Mouse (Mus musculus) liver, embryonic 11.5 days (tissue): ENCODE data around the gene Adgrg1. TPM values are rescaled to one million over a fixed set of nuclear protein-coding genes. Genes with fewer than 3 reads are reported as not detected.
A peak's percentile ranks its signal among the peaks of the same experiment; 100 is the strongest.

Experiments used
- ATAC-seq: fragments of 200-750 bp; cut with Nextera tagmentation; replicated peaks from 2 replicates; pipeline ENCODE4 v1.8.0; 2017; ENCODE audit warnings: moderate number of reproducible peaks, mild to moderate bottlenecking, moderate TSS enrichment, moderate library complexity; ENCODE audit not compliant: low FRiP score
- DNase-seq: peaks from one replicate; pipeline ENCODE4 v3.0.0-alpha.2; 2017; ENCODE audit warnings: low spot score
- H3K27ac ChIP-seq: fragments of 300-500 bp; sonication (generic); 2 replicates; pipeline ENCODE4 v1.5.1; 2014; ENCODE audit warnings: mild to moderate bottlenecking, low read depth, low read length, control low read depth
- H3K27me3 ChIP-seq: fragments of 300-500 bp; sonication (generic); replicated peaks from 2 replicates; pipeline ENCODE4 v1.6.1; 2014; ENCODE audit warnings: low read length, mixed read lengths; ENCODE audit not compliant: control insufficient read depth, insufficient read depth
- H3K36me3 ChIP-seq: fragments of 300-500 bp; sonication (generic); 2 replicates; pipeline ENCODE4 v1.6.1; 2014; ENCODE audit warnings: mild to moderate bottlenecking, low read length, moderate library complexity, mixed read lengths; ENCODE audit not compliant: control insufficient read depth, insufficient read depth
- H3K4me1 ChIP-seq: fragments of 300-500 bp; sonication (generic); replicated peaks from 2 replicates; pipeline ENCODE4 v1.6.1; 2014; ENCODE audit warnings: low read length, mixed read lengths; ENCODE audit not compliant: control insufficient read depth, insufficient read depth
- H3K4me2 ChIP-seq: fragments of 300-500 bp; sonication (generic); 2 replicates; pipeline ENCODE4 v1.6.1; 2014; ENCODE audit warnings: mild to moderate bottlenecking, control low read depth, moderate library complexity
- H3K4me3 ChIP-seq: fragments of 300-500 bp; sonication (generic); 2 replicates; pipeline ENCODE4 v1.5.1; 2014; ENCODE audit warnings: low read depth, low read length, control low read depth
- H3K9ac ChIP-seq: fragments of 300-500 bp; sonication (generic); 2 replicates; pipeline ENCODE4 v1.6.1; 2014; ENCODE audit warnings: low read depth, low read length, control low read depth
- H3K9me3 ChIP-seq: fragments of 300-500 bp; sonication (generic); 2 replicates; pipeline ENCODE4 v1.6.1; 2016; ENCODE audit warnings: low read length, inconsistent platforms, mixed read lengths; ENCODE audit not compliant: control insufficient read depth
- WGBS: fragments of 180-500 bp; shearing (Covaris S2); extraction: QIAGEN DNeasy Blood & Tissue Kit; methylation state at CpG from one replicate; pipeline ENCODE4 v1.1.7; 2014; 5-methylcytosine and 5-hydroxymethylcytosine counted together
- polyA plus RNA-seq: library from polyadenylated mRNA; unstranded; fragments of >200 nt; fragmentation: Nextera tagmentation; extraction: Ambion mirVana; gene quantifications from 2 replicates; pipeline ENCODE4 v1.2.1, GENCODE M21; 2014

Adgrg1 gene
- polyA plus RNA-seq, 1 experiment from 2014 or later, result 125 TPM

DNA sequence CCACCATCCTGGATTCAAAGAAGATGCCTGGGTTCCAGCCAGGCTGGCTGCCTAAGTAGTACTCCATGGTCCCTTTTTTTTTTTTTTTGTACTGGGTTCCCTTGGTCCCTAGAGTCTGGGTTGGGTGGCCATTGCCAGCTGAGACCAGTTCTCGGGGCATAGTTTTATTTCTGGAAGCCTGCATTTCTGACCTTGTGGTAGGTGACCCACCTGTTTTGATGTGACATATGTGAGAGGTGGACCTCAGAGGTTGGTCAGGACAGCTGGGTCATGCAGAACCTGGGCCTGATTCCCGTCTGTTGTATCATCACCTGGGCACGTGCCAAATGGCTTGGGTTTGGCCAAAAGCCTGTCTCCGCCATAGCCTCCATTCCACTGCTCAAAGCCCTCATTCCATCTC lies 15.2 kb downstream of the Adgrg1 start:
- H3K4me2 ChIP-seq, result peak overlapping the region; percentile 90
- ATAC-seq, result no peak
- no peaks in the 10 kb centered on the region for H3K27me3 ChIP-seq
- H3K27ac ChIP-seq, result no peak overlapping the region
- no peak for DNase-seq
- H3K4me3 ChIP-seq, result no peak overlapping the region; the same call in 1 of the 2 replicates
- H3K9me3 ChIP-seq, result no peaks in the 10 kb centered on the region
- WGBS, result 87% methylated on average over 4 of the region's 4 CpGs
- no peaks in the 10 kb centered on the region for H3K36me3 ChIP-seq
- H3K9ac ChIP-seq, result no peak overlapping the region
- peaks cover 82% of the 10 kb centered on the region for H3K4me1 ChIP-seq

DNA sequence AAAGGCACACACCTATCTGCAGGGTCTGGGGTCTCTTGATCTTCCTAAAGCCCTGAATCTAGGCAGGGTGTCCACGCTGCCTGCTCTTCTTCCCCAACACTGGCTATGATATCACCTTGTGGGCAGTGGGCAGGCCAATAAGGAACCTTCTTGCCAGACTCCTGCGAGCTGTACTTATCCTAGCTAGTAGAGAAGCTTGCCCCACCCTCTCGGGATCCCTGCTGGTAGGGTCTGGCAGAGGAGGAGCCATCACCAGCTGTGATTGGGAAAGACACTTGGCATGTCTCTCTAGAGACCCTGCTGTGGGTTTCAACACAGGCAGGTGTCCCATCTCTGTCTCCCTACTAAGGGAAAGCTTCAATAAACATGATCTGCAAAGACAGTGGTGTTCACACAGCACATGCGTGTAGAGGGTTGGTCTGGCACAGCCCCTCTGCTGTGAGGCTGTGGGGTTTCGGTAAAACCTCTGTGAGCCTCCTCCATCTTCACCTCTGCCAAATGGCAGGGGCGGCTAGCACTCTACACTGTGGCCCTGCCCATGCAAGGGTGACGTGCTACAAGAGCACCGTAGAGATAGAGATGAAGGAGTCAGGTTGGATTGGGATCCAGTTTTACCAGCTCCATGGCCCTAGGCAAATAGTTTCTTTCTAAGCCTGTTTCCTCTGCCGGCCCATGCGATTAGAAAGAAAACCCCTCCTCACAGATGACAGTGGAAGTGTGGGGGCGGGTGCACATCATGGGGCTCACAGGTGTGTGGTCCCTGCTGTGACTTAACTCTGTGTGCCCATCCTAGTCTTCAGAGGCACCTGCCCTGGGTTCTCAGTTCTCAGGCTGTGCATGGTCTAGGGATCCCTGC lies 16.3 kb downstream of the Adgrg1 start:
- Histone ChIP-seq H3K27me3 (no peaks in the 10 kb centered on the region), H3K27ac (peak overlapping the region; percentile 16; the same call in 1 of the 2 replicates), H3K36me3 (no peaks in the 10 kb centered on the region), H3K4me3 (no peak overlapping the region), H3K9me3 (no peaks in the 10 kb centered on the region), H3K4me2 (peak overlapping the region; percentile 90), H3K4me1 (peaks cover 84% of the 10 kb centered on the region), H3K9ac (no peak overlapping the region)
- ATAC-seq (no peak), DNase-seq (no peak)
- WGBS, result 50% methylated on average over 11 of the region's 11 CpGs

DNA sequence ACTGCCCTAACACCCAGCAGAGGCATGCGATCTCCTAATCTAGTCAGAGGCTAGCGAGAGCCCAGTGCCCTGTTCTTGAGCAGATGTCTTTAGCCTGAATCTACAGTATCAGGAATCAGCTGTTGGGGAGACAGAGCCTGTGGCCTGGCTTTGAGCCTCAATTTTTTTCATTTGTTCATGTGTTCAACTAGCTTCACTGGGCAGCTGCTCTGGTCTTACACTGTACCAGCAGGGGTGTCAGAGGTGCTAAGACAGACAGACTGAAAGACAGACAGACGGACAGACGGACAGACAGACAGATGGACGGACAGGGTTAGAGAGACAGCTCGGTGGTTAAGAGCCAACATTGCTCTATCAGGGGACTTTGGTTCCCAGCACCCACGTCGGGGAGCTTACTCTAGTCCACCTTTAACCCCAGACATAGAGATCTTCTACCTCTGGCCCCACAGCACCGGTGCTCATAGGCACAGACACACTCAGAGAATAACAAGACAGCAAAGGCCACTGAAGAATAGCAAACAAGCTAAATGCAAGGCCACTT lies 17.0 kb downstream of the Adgrg1 start:
- H3K36me3 ChIP-seq, result no peaks in the 10 kb centered on the region
- H3K9me3 ChIP-seq, result no peaks in the 10 kb centered on the region
- H3K4me2 ChIP-seq, result peak overlapping the region; percentile 90
- H3K4me1 ChIP-seq, result peaks cover 88% of the 10 kb centered on the region
- DNase-seq, result no peak
- H3K27me3 ChIP-seq, result no peaks in the 10 kb centered on the region
- no peak overlapping the region for H3K9ac ChIP-seq
- no peak for ATAC-seq
- 58% methylated on average over 9 of the region's 9 CpGs for WGBS
- no peak overlapping the region for H3K4me3 ChIP-seq
- H3K27ac ChIP-seq, result no peak overlapping the region; the same call in 1 of the 2 replicates

DNA sequence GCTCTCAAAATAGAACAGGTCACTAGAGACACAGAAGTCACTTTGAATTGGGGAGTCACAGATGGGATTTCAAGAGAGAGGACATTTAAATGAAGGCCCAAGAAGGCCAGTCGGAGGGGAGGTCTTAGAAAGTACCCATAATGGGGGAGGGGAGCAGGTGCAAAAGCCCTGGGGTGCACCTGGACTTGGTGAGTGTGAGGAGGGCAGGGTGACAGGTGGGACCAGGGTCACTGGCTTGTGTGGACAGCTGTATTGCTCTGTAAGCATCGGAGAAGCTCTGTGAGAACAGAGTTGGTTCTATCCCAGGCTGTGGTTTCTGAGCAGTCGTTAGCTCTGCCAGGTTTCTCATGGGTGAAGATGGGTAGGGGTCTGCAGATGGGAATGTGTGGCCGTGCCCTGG lies 17.5 kb downstream of the Adgrg1 start:
- 76% methylated on average over 4 of the region's 4 CpGs for WGBS
- H3K4me2 ChIP-seq, result peak overlapping the region; percentile 37
- H3K9me3 ChIP-seq, result no peaks in the 10 kb centered on the region
- peaks cover 3% of the 10 kb centered on the region; the same call in 1 of the 2 replicates for H3K36me3 ChIP-seq
- no peak for DNase-seq
- 0 out of 2 replicates have a peak overlapping the region, but pooled peaks have one; percentile 6 for H3K9ac ChIP-seq
- H3K27me3 ChIP-seq, result no peaks in the 10 kb centered on the region
- no peak overlapping the region for H3K27ac ChIP-seq
- ATAC-seq, result no peak
- peaks cover 88% of the 10 kb centered on the region for H3K4me1 ChIP-seq
- no peak overlapping the region for H3K4me3 ChIP-seq

DNA sequence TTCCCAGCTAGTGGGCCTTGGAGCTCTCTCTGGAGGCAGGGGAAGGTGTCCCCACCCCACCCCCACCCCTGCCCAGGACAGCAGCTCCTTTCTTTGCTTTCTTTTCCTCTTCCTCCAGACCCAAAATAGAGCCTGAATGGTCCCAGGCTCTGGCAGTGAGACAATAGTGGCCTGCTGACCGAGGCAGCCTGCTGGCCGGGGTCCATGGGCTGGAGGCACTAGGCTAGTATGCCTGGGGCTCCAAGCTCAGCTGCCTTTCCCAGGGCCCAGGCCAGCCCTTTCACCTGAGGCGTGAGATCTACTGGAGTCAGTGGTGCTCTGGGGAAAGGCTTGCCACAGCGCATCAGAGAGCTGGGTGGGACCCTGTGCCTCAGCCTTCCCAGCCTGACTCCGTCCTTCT lies 18.0 kb downstream of the Adgrg1 start:
- Histone ChIP-seq H3K4me1 (peaks cover 88% of the 10 kb centered on the region), H3K27ac (0 out of 2 replicates have a peak overlapping the region, but pooled peaks have one; percentile 3)

DNA sequence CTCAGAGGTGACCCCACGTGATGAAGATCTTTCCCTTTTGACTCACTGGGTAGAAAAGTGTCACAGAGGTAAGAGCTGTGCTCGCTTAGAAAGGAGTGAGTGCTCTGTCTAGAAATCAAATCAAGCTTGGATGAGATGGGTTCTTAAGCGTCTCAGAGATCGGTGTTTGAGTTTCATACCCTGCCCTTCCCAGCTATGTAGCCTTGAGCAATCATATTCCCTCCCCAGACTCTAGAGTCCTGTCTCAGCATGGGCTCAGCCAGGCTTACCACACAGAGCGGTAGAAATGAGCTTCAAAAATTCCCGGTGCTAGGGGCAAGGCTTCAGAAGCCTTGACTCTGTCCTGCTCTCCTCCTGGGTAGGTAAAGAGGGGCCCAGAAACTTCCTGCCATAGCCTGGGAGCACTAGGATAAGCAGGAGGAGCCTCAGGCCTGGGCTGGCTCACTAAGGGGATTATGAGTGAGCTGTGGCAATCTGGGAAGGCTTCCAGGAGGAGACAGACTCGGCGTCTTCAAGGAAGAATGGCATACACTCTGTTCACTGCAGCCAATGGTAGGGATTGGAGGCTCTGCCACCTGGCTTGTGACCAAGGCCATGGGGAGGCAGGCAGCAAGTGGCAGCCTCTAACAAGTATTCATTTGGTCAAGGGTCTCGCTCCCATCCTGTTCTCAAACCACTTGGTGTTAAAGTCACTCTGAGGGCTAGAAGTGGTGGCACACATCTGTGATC lies 18.6 kb downstream of the Adgrg1 start:
- H3K27ac ChIP-seq, result 0 out of 2 replicates have a peak overlapping the region, but pooled peaks have one; percentile 3
- H3K4me2 ChIP-seq, result no peak overlapping the region
- 74% methylated on average over 9 of the region's 9 CpGs for WGBS

More for the DNA sequence above, 18.0 kb downstream of the Adgrg1 start:
- no peaks in the 10 kb centered on the region for H3K27me3 ChIP-seq
- WGBS, result 67% methylated on average over 5 of the region's 5 CpGs
- H3K4me2 ChIP-seq, result peak overlapping the region; percentile 37
- ATAC-seq (no peak), DNase-seq (no peak)
- no peaks in the 10 kb centered on the region for H3K9me3 ChIP-seq
- H3K4me3 ChIP-seq, result no peak overlapping the region
- H3K36me3 ChIP-seq, result peaks cover 4% of the 10 kb centered on the region; the same call in 1 of the 2 replicates
- H3K9ac ChIP-seq, result no peak overlapping the region

DNA sequence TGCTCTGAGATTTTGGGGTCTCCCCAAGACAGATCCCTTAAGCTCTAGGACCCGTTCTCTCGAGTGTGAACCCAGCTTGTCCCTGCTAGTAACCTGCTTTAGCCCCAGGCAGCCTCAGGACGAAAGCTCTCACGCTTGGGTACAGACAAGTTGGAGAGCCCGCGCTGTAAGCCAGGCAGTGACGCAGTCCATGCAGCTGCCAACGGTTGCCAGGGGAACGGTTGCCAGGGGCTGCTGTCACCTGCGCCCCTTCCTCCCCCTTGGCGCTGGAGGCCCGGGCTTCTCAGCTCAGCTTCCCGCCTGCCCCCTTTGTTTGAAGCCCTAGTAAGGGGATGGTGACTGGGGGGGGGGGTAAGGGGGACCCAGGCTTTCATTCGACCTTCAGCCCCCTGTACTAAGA lies 19.5 kb downstream of the Adgrg1 start:
- no peak for ATAC-seq

More for the DNA sequence above, 18.6 kb downstream of the Adgrg1 start:
- no peak for DNase-seq
- no peak for ATAC-seq
- no peaks in the 10 kb centered on the region for H3K27me3 ChIP-seq
- H3K9me3 ChIP-seq, result no peaks in the 10 kb centered on the region
- H3K9ac ChIP-seq, result no peak overlapping the region
- H3K4me1 ChIP-seq, result peaks cover 88% of the 10 kb centered on the region
- no peak overlapping the region for H3K4me3 ChIP-seq
- peaks cover 4% of the 10 kb centered on the region; the same call in 1 of the 2 replicates for H3K36me3 ChIP-seq

DNA sequence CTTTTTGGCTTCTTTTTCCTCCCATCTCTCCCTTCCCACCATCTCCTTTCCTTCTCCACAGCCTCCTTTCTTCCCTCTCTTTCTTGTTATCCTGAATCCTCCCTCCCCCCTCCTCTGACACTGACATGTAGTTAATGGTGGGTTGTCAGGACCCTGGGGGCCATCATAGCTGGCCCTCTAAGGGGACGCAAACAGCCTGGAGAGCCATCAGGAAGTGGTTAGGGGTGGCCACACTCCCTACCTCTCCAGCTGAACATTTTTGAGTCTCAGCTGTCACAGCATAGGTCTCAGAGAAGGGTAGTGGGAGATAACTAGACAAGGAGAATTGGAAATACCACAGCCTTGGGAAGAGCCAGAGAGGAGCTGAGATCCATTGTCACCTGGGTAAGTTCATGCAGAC lies 20.0 kb downstream of the Adgrg1 start:
- Histone ChIP-seq H3K9ac (no peak overlapping the region), H3K4me1 (peaks cover 91% of the 10 kb centered on the region), H3K9me3 (no peaks in the 10 kb centered on the region), H3K4me3 (no peak overlapping the region), H3K4me2 (no peak overlapping the region), H3K27ac (no peak overlapping the region), H3K27me3 (no peaks in the 10 kb centered on the region), H3K36me3 (peaks cover 4% of the 10 kb centered on the region; the same call in 1 of the 2 replicates)
- 48% methylated on average over 1 of the region's 1 CpGs for WGBS
- ATAC-seq, result no peak
- DNase-seq, result no peak

More for the DNA sequence above, 19.5 kb downstream of the Adgrg1 start:
- WGBS, result 18% methylated on average over 14 of the region's 14 CpGs
- Histone ChIP-seq H3K4me3 (no peak overlapping the region), H3K9ac (no peak overlapping the region), H3K27ac (no peak overlapping the region), H3K27me3 (no peaks in the 10 kb centered on the region), H3K36me3 (peaks cover 4% of the 10 kb centered on the region; the same call in 1 of the 2 replicates), H3K4me1 (peaks cover 89% of the 10 kb centered on the region), H3K9me3 (no peaks in the 10 kb centered on the region), H3K4me2 (peak overlapping the region; percentile 16; the same call in 1 of the 2 replicates)
- DNase-seq, result no peak
